Mouse (Mus musculus) left cerebral cortex, adult 11 months (tissue): Measurements from ENCODE around the gene Gal3st2.
"Not testable (repeated sequence)": the region's sequence is repeated elsewhere in the genome, so short reads cannot be mapped to it uniquely, and the experiment has no call there.

ENCODE experiments used
- DNase-seq: peaks from one replicate; pipeline ENCODE4 v3.0.0; 2022; ENCODE audit warnings: low spot score

Gene Gal3st2

DNA sequence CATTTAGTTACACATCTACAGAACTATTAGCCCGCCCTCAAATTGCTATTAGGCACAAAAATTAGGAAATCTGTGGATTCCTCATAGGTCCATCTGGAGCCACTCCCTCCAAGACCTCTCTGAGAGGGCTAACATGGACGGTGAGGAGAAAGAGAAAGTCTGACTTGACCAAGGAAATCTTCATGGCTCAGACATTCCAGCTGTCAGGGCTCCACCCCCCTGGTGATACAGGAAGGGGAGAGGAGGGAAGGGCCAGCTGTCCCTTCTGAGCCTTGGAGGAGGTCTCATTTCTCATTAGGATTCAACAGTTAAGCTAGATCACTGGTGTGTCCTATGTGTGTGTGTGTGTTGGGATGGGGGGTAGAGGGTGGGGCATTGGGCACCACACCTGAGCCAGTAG is at the start of gene Gal3st2:
Gene Gal3st2 (plus strand): TSS at position 259 of the 400 bp plus-strand sequence.
- DNase-seq, result not testable (repeated sequence)

DNA sequence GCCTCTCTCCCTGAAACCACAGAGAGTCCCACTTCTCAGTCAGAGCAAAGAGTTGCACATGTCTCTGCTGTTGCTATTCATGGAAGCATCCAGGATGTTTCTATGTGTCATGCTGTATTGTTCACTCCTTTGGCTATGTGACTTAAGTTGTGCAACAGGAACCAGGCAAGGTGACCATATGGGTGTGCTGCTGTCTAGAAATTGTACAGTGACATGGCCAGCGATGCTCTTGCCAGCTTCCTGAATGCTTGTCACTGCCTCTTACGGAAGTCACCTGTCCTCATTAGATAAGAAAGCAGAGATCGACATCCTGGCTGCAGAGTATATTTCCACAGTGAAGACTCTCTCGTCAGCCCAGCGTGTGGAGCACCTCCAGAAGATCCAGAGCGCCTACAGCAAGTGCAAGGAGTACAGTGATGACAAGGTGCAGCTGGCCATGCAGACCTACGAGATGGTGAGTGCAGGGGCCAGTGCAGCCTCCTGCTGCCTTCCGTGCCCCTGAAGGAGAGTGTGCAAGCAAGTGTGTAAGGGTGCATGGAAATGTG is 49.5 kb upstream of the Gal3st2 start:
- no peak for DNase-seq

DNA sequence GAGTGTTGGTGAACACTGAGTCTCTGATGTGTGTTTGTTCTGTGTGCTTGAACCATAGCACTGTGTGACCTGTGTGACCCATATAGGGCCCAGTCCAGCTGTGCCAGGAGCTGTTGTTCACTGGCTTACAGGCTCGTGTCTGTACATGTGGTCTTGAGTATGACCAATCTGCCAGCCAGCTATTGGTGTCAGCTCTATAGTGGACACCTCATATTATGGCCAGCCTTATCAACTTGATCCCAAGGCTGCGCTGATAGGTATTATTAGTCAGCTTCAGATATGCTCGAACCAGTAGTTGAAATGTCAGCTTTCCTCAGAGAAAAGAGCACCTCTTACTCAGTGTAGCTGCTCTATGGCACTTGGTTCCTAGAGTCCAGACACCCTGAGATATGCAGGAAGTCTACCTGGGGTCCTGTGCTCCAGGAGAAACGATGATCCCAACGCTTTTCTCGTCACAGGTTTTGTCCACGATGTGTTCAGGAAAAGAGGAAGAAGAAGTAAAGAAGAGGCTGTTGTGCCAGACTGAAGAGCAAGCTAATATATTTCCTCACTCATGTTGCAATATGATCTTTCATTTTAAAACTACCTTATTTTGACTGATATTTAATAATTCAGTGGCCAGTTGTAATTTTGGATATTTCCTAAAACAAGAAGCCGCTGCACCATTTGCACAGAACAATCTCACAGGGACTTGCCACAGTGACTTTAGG is 43.1 kb upstream of the Gal3st2 start:
- DNase-seq, result no peak

DNA sequence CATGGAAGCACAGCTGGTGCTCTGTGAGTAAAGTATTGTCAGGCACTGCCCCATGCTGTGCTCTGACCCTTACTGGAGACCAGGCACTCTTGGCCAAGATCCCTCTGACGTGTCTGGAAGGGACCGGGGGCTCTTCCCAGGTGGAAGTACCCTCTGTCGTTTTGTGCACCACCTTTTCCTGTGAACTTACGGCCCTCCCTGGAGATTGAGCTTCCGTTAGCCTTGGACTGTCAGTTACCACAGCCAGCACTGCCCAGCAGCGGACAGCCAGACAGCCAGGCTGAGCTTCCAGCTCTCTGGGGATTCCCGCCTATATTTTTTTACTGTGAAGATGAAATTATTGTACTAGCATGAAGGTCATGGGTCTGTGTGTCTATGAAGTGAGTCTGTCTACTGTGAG is 42.4 kb upstream of the Gal3st2 start:
- no peak for DNase-seq

DNA sequence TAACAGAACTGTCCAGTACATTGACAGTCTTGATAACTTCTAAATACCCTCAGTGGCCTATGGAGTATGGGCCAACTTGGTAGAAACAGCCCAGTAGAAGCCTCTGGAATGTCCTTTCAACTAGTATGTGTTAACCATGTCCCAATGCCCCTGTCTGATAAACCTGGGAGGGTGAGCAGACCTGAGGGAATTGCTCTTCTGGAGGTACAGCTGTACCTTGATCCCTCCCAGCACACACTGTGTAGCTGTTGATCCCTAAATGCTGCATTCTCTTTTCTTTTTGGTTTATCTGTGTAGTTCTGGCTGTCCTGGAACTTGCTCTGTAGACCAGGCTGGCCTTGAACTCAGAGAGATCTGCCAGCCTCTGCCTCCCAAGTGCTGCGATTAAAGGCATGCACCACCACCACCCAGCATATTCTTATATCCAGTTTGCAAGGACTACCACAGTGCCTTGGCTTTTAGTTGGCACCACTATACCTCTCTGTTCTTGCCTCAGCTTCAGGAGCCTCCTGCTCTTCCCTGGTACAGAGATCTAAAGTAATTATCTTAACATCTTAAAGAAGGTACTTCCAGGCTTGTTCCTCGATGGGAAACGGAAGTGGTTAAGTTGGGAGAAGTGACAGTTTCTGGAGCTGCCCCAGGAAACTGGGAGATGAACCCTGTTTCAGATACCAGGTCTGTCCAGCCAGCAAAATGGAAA is 37.2 kb upstream of the Gal3st2 start:
- no peak for DNase-seq

DNA sequence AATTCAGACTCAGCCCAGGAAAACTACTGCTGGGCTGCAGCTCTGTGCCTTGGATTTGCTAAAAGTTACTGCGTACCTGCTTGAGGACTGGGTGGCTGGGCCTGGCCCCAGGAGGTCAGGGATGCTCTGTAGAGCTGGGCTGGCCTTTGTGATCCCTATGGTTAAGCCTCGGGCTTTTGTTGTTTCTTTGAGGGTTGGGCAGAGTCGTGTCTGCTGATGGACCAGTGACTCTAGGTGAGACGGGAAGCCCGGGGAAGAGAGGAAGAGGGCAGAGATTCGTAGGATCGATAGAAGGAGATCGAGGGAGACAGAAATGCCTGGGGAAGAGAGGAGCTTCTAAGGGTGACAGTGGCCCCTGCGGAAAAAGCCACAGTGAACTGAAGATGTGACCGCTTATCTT is 36.5 kb upstream of the Gal3st2 start, which contains the start of gene D2hgdh:
Gene D2hgdh (plus strand): TSS at position 301 of the 400 bp plus-strand sequence.
- no peak for DNase-seq

DNA sequence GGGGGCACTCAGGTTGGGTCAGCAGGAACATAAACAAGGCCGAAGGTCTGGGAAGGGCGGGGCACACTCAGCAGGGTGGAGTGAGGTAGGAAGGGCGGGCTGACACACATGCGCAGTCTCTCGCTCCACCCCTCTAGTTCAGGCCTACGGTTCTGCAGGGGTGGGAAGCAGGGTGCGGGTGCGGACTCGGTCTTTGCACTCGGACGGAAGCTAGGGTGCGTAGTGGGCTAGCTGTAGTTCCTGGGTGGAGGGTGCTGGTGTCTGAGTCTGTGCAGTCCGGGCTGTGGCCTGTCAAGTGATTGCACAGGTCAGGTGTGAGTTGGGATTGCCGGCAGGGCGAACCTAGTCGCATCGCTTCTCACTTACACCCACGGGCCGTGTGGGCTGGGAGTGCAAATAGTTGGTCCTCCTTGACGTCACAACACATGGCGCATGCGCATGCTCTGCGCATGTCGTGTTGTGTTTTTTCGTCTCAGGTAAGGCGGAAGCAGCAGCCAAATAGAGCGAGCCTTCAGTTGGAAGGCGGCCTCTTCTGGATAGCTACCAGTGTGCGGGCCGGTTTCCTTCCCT is 35.9 kb upstream of the Gal3st2 start:
- DNase-seq, result peak; percentile 96

DNA sequence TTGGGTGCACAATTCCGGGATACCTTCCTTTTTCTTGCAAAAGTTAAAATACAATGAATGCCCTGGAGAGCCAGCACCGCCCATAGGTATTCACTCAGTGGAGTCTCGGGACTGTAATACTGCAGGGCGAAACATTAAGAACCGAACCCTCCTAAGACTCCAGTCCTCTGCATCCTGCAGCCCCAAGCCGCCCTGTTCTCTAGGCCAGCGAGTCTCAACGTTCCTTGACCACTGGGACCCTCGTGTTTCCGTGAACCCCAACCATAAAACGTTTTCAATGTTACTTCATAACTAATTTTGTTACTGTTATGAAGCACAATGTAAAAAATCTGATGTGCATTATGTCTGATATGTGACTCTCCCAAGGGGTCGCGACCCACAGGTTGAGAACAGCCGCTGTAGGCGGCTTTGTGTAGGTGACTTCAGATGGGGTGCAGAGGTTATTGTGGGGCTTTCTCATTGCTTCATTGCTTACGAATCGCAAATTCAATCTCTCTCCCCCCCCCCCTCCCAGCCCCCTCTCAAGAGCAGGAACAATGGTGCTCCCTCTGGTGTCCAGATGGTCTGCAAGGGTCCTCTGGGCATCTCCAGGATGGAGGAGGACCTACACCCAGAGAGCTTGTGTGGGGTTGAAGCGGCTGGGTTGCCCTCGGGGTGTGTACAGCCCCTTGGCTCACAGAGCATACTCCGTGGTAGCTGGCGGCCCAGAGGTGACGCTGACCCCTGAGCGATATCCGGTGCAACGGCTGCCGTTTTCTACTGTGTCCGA is 35.2 kb upstream of the Gal3st2 start:
- no peak for DNase-seq

DNA sequence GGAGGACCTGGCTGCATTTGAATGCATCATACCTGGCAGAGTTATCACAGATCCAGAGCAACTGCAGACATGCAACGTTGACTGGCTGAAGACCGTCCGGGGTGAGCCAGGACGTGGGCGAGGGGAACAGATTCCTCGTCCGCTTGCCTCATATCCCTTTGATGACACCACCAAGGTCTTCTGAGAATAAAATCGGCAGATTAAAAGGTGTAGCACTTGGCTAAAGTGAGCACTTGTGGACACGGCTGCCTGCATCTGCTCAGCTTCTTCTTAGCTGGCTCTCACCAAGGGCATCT is 34.6 kb upstream of the Gal3st2 start:
- DNase-seq, result no peak

DNA sequence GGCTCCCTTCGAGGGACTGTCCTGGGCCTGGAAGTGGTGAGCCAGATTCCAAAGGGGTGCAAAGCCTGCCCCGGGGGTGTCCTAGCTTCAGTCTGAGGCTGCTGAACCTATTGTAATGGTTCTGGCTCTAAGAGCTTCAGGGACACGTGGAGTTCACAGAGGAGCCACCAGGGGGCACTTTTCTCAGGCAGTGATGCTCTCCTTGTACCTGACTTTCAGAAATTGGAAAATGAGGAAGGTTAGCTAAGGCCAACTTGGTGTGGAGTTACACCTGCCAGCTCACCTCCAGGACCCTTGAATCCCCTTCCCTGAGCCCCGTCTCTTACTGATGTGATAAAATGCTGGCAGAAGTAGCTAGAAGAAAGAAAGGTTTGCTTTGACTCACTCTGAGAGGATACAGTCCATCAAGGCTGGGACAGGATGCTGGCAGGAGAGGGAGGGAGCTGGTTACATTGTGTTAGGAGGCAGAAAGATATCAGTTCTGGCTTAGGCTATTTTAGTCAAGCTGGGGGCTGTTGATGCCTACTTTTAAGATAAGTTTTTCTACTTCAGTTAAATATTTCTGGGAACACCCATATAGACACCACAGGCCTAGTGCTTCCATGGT is 28.2 kb upstream of the Gal3st2 start:
- DNase-seq, result not testable (repeated sequence)

DNA sequence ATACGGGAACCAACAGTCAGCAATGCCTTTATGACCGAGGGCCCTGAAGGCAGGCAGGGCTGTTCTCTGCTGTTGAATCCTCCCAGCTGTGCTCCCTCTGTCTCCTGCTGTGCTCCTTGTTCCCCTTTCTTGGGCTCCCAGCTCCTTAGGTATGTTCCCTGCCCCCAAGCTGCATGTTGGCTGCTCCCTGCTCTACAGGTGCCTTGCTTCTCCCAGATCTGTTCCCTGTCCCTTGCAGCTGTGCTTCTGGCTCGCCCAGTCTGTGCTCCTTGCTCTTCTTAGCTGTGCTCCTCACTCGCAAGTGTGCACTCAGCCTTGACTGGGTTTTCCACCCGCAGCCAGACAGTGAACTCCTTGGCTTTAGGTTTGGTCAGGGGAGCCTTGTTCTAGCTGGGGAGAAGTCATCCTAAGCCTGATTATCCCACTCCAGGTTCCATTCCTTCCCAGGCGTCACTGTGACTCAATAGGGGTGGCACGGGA is 26.4 kb upstream of the Gal3st2 start:
- no peak for DNase-seq

DNA sequence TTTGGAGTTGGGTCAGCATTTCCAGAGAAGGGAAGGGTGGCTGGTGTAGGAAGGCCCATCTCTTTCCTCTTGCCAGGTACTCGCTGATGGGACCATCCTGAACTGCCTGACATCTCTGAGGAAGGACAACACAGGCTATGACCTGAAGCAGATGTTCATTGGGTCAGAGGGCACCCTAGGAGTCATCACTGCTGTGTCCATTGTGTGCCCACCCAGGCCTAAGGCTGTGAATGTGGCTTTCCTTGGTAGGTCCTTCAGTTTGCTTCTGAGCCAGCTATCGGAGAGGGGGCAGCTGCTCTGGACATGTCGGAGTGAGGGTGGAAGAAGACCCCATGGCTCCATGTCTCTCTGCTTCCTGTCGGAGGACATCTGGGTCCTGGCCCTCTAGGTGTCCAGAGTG is 25.9 kb upstream of the Gal3st2 start:
- DNase-seq, result no peak

DNA sequence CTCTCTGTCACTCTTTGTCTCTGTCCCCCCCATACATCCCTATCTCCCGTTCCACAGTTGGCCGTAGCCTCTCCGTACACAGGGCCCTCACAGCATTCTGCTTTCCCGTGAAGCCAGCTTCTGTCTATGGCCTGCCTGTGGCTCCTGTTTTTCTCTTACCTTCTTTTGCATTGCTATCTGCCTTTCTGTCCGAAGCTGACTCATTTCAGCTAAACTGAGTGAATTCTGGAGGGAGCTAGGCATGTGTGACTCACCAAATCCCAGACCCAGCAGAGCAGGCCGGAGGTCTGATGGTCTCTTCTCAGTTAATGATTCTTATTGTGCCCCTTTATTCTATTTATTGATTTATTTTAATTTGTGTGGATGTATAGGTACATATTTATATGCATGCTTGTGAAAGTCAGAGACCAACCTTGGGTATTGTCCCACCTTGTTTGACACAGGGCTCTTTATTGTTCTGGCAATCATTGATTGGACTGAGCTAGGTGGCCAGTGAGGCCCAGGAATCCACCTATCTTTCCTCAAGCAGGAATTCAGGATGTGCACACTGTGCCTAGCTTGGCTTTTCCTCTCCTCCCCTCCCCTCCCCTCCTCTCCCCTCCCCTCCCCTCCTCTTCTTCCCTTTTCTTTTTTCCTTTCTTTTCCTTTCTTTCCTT is 25.1 kb upstream of the Gal3st2 start:
- DNase-seq, result no peak

DNA sequence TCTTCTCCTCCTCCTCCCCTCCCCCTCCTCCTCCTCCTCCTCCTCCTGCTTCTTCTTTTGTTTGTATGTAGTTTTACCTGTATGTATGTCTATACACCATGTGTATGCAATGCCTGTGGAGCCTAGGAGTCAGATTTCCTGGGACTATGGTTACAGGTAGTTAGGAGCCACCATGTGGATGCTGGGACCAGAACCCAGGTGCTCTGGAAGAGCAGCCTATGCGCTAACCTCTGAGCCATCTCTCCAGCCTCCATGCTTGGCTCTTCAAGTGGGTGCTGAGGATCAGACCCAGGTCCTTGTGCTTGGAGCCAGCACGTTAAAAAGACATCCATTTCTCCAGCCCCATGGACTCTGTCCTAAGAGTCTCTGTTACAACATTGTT is 24.6 kb upstream of the Gal3st2 start:
- DNase-seq, result no peak

DNA sequence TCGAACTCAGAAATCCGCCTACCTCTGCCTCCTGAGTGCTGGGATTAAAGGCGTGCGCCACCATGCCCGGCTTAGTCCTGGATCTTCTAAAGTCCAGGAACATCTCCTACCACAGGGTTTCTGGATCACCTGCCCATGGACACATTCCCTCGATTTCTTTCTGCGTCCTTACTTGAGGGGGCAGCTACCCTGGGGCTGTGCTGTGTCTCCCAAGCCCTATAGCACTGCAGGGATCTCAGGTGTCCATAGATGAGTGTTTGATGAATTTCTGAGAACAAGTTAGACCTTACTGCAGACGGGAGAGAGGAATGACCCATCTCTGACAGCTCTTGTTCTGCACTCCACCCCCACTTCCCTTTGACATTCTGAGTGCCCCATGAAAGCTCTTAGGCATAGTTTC is 23.8 kb upstream of the Gal3st2 start:
- DNase-seq, result no peak

DNA sequence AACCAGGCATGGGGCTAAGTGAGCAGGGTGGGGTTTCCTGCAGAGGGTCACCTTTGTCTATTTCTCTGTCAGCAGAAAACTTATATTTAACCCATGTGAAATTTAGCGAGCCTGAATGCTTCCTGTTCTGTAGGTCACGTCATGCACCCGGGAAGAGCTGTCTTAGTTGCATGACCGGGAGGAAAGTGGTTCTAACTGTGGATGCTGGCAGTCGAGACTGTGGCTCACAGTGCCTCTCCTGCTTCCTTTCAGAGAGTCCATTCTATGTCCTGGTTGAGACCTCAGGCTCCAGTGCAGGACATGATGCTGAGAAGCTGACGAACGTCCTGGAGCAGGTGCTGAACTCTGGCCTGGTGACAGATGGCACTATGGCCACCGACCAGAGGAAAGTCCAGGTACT is 22.5 kb upstream of the Gal3st2 start:
- DNase-seq, result not testable (repeated sequence)

DNA sequence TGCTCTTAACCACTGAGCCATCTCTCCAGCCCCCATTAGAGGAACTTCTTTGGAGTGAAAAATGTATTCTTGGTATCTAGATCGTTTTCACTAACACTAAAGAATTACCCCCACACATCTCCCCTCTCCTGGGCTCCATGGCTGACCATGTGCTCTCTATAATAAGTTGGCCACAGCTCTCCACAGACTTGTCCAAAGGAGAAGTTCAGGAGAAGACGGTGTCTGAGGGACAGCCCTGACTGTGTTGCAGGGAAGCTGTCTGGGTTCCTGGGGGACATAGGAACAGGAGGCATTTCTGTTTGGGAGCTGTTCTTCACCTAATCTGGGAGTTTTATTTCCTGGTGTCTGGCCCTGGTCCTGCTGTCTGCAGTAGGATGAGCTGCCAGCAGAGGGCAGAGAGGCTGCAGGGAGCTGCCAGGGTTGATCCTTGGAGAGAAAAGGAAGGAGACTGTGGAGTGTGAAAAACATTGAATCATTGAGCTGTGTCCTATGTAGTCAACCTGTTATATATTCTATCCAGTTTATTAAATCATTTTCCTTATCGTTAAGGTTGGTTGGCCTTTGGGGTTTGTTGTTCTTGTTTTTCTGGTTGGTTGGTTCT is 15.2 kb upstream of the Gal3st2 start:
- DNase-seq, result not testable (repeated sequence)

DNA sequence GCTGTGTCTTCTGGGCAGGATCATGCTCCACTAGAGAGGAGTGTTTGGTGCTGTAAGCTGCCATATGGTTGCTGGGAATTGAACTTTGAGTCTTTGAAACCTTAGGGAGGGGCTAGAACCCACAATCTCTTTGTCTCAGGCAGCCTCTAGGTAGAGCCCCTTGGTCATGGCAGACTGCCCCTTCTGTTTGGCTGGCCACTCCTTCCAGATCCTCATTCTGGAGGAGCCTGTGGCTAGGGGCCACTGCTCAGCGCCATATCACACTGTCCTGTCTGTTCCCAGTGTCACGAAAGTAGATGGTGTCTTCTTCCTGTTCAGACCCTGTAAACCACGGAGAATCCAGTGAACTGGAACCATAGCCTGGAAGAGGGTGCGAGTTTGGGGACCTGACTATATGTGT is 5.3 kb upstream of the Gal3st2 start:
- DNase-seq, result not testable (repeated sequence)

DNA sequence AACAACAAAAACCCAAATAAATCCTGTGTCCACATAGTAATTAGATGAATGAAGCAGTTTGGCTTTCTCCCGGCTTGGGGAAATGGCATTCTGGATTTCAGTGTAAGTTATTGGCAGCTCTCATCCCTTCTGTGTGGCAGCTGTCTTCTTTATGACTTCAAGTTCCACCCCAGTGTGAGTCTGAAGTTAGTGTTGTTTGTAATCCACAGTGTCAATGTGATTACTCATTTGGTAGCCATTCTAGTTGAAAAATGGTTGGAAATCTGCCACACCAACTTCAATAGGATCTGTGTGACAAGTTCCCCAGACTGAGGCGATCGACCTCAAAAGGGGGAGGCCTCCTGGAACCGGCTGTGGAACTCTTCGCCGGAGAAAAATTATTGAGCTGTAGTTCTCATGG is 3.7 kb upstream of the Gal3st2 start:
- no peak for DNase-seq

DNA sequence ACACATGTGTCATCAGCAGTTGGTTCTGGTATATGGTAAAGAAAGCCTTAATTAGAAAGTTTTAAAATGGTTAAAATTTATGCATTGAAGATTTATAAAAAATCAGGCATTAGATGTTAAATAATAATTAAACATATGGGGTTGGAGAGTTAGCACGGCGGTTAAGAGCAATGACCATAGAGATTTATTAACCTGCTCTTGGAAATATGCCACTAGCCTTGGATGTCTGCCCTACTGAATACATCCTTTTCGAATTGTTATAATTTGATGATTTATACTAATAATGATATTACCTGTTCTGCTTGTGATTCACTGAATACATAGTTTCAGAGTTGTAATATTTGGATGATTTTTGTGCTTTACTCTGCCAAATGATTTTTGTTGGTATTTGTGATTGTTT is 3.1 kb upstream of the Gal3st2 start:
- no peak for DNase-seq

DNA sequence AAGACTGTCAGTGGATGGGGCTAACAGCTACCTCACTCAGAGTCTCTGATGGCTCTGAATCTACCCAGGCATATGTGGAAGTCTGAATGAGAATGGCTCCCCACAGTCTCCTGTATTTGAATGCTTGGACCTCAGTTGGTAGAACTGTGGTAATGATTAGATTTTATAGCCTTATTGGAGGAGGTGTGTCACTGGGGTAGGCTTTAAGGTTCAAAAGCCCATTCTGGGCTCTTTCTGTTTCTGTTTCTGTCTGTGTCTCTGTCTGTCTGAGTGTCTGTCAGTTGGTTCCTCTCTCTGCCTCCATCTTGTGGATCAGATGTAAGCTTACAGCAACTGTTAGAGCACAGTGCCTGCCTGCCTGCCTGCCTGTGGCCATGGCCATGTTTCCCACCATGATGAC is 1.5 kb upstream of the Gal3st2 start:
- DNase-seq, result no peak
